Mouse (Mus musculus) leukemia stem cell, adult 10-12 weeks (primary cell): Measurements from ENCODE around the gene Snrpg. TPM values are rescaled to one million over a fixed set of nuclear protein-coding genes. Genes with fewer than 3 reads are reported as not detected.

ENCODE experiments used
- polyA plus RNA-seq: library from polyadenylated mRNA; stranded (reverse); fragments of >175 nt; gene quantifications from 2 replicates; pipeline ENCODE4 v1.2.3, GENCODE M21; 2012; ENCODE audit warnings: low replicate concordance

The Snrpg gene
- 9.3 and 15.4 TPM in 2 replicates for polyA plus RNA-seq

DNA sequence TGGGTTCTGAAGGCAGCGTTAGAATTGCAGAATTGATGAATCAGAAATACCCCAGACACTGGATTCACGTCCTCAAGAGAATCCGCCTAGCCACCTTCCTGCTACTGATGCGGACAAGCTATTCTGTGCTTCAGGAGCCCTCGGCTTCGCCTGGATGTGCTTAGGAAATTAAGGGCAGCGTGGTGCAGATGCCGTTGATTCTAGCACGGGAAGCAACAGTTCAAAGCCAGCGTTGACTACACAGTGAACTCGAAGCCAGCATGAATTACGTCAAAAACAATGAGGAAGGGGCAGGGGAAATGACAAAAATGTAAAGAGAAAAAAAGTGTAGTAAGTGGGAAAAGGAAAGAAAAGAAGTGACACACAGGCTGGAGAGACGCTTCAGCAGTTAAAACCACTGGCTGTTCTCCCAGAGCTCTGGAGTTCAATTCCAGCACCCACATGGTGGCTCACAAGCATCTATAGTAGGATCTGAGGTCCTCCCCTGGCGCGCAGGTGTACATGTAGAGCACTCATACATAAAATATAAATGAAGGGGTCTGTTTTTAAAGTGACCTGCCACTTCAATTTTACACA lies at the start of gene Snrpg:
TSS of gene Snrpg (plus strand) at position 541 of the 576 bp plus-strand sequence.

GRCm38 (mm10) chr6:86365371-86366124 lies 5.6 kb upstream of the Snrpg start, which contains the start of gene Fam136a:
Gene Fam136a (plus strand): TSS chr6:86365646.

DNA sequence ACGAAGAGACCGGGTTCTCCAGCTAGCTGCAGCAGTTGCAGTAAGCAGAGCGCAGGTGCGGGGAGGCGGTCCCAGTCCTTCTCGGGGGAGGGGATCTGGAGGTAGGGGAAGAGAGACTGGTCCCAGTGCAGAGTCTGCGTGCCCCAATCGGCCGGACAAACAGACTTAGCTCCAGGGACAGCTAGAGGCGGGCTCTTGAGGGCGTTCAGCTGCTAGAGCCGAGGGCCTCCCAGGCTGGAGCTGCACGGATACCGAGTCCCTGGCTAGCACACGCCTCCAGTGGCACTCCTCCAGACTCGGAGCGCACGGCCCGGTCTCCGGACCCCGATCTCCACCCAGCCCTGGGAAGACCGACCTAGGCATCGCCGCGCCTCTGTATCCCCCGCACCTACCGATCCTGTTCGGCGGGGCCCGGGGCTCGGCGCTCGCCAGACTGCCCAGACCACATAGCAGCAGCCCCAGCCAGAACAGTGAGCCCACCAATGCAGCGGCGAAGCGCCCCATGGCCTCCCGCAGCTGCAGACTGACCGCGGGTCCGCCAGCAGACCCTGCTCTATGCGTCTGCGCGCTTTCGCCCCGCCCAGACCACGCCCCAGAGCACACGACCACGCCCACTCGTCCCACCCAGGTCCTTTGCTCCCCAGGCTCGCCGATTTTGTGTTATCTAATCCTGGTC lies 25.6 kb downstream of the Snrpg start, which contains the start of gene Pcyox1:
TSS of gene Pcyox1 (minus strand) at position 574 of the 676 bp plus-strand sequence.

GRCm38 (mm10) chr6:86404100-86404861 lies 33.2 kb downstream of the Snrpg start, which contains the start of gene Tia1:
Gene Tia1 (plus strand): TSS chr6:86404219.

GRCm38 (mm10) chr6:86426358-86426757 lies 55.3 kb downstream of the Snrpg start, which contains the start of gene Gm44790:
Gene Gm44790 (plus strand): TSS chr6:86426658.

Other genes with a start within 250 kb of the Snrpg start
- 5.0 and 10.1 TPM in 2 replicates for gene Tgfa, start 176.1 kb upstream of the Snrpg start, polyA plus RNA-seq
- 5.5 and 16.4 TPM in 2 replicates for gene Fam136a, start 5.7 kb upstream of the Snrpg start, polyA plus RNA-seq
- 9.2 and 11.0 TPM in 2 replicates for gene Pcyox1, start 25.9 kb downstream of the Snrpg start, polyA plus RNA-seq
- gene Tia1, start 32.9 kb downstream of the Snrpg start, polyA plus RNA-seq: 14.9 and 21.6 TPM in 2 replicates
- not detected in 2 replicates for gene Gm44790, start 55.4 kb downstream of the Snrpg start, polyA plus RNA-seq
- gene C87436, start 67.1 kb downstream of the Snrpg start, polyA plus RNA-seq: 4.3 and 8.0 TPM in 2 replicates
- 933 and 1,241 TPM in 2 replicates for gene Pcbp1, start 155.0 kb downstream of the Snrpg start, polyA plus RNA-seq